Mouse (Mus musculus) spleen, postnatal 10 days (tissue): Measurements from ENCODE around the gene Eif3i.
"Not testable (repeated sequence)": the region's sequence is repeated elsewhere in the genome, so short reads cannot be mapped to it uniquely, and the experiment has no call there.

ENCODE experiments used
- DNase-seq, 2 experiments: peaks; one replicate each; pipeline ENCODE4 v3.0.0; 2021 to 2022; ENCODE audit warnings: low spot score in 2 of 2

Gene Eif3i

GRCm38 (mm10) chr4:129575171-129575844, 25.1 kb downstream of the Eif3i start:
- peak in 1 of 2 experiments; percentile 76 for DNase-seq

- peak in 1 of 2 experiments; percentile 59 for DNase-seq
Observed at GRCm38 (mm10) chr4:129573430-129573829, 27.0 kb downstream of the Eif3i start, which contains the start of gene Lck. TSS of gene Lck (minus strand) at chr4:129573641.

GRCm38 (mm10) chr4:129573093-129573370, 27.4 kb downstream of the Eif3i start:
- no peak for DNase-seq

GRCm38 (mm10) chr4:129572236-129573092, 28.0 kb downstream of the Eif3i start:
- no peak for DNase-seq

- no peak for DNase-seq
Observed at GRCm38 (mm10) chr4:129571551-129572084, 28.8 kb downstream of the Eif3i start.

GRCm38 (mm10) chr4:129570028-129570427, 30.4 kb downstream of the Eif3i start:
- no peak for DNase-seq

- DNase-seq, result no peak
Observed at GRCm38 (mm10) chr4:129568366-129568765, 32.1 kb downstream of the Eif3i start.

GRCm38 (mm10) chr4:129565139-129565538, 35.3 kb downstream of the Eif3i start:
- no peak for DNase-seq

- DNase-seq, result no peak
Observed at GRCm38 (mm10) chr4:129563718-129564117, 36.7 kb downstream of the Eif3i start.

GRCm38 (mm10) chr4:129561184-129561583, 39.3 kb downstream of the Eif3i start:
- DNase-seq, result no peak

GRCm38 (mm10) chr4:129558321-129558955, 42.0 kb downstream of the Eif3i start:
- DNase-seq, result peak; percentile 44 to 55

GRCm38 (mm10) chr4:129557256-129557808, 43.1 kb downstream of the Eif3i start:
- DNase-seq, result peak in 1 of 2 experiments; percentile 48

- DNase-seq, result peak; percentile 92 to 95
Observed at GRCm38 (mm10) chr4:129556532-129557223, 43.8 kb downstream of the Eif3i start.

- DNase-seq, result peak; percentile 33 to 35
Observed at GRCm38 (mm10) chr4:129555862-129556531, 44.5 kb downstream of the Eif3i start.

GRCm38 (mm10) chr4:129555421-129555861, 45.0 kb downstream of the Eif3i start:
- DNase-seq, result peak; percentile 66 to 79

GRCm38 (mm10) chr4:129554512-129554911, 45.9 kb downstream of the Eif3i start:
- DNase-seq, result not testable (repeated sequence)

- DNase-seq, result no peak
Observed at GRCm38 (mm10) chr4:129550295-129550694, 50.2 kb downstream of the Eif3i start.

- DNase-seq, result peak; percentile 60 to 78
Observed at GRCm38 (mm10) chr4:129549306-129549705, 51.1 kb downstream of the Eif3i start.

GRCm38 (mm10) chr4:129547631-129548030, 52.8 kb downstream of the Eif3i start:
- not testable (repeated sequence) for DNase-seq

GRCm38 (mm10) chr4:129544106-129544505, 56.3 kb downstream of the Eif3i start:
- no peak for DNase-seq
